Mouse (Mus musculus) megakaryocyte, adult 5-6 weeks (primary cell): ENCODE data around the gene Gpc3. TPM values are rescaled to one million over a fixed set of nuclear protein-coding genes. Genes with fewer than 3 reads are reported as not detected.

Experiments used
- ATAC-seq: 2 replicates; pipeline ENCODE4 v1.8.0; 2016; ENCODE audit warnings: mild to moderate bottlenecking, inconsistent platforms; ENCODE audit not compliant: poor library complexity, severe bottlenecking
- total RNA-seq, 2 experiments: library from RNA; stranded (forward) in 1 of 2; stranded (reverse) in 1 of 2; fragments of 153-499, 151-499 nt in 1 of 2; fragments of 221-1000, 200-1000 nt in 1 of 2; gene quantifications; 2 replicates each; pipeline versions ENCODE4 v1.2.3 to v1.2.4; 2015 to 2017

Gpc3 gene
- total RNA-seq (2015), result 0.39 TPM in 1 of 2 replicates, not detected in the other
- total RNA-seq (2017), result 0.11 and 0.77 TPM in 2 replicates

- peak; percentile 94 for ATAC-seq
Measured at GRCm38 (mm10) chrX:52613328-52614030, at the start of gene Gpc3. Gpc3 (minus strand) TSS chrX:52613950.

GRCm38 (mm10) chrX:52651975-52652374, 38.2 kb upstream of the Gpc3 start:
- peak; percentile 71 for ATAC-seq

GRCm38 (mm10) chrX:52651472-52651948, 37.8 kb upstream of the Gpc3 start:
- 0 out of 2 replicates have a peak, but pooled peaks have one; percentile 33 for ATAC-seq

GRCm38 (mm10) chrX:52648910-52649785, 35.4 kb upstream of the Gpc3 start:
- ATAC-seq, result no peak

GRCm38 (mm10) chrX:52644393-52644792, 30.6 kb upstream of the Gpc3 start:
- peak; percentile 84 for ATAC-seq

GRCm38 (mm10) chrX:52643350-52643749, 29.6 kb upstream of the Gpc3 start:
- ATAC-seq, result no peak

- ATAC-seq, result no peak
Measured at GRCm38 (mm10) chrX:52642126-52642525, 28.4 kb upstream of the Gpc3 start.

- ATAC-seq, result no peak
Measured at GRCm38 (mm10) chrX:52637419-52637818, 23.7 kb upstream of the Gpc3 start.

GRCm38 (mm10) chrX:52633976-52634375, 20.2 kb upstream of the Gpc3 start:
- no peak for ATAC-seq

GRCm38 (mm10) chrX:52632688-52633324, 19.1 kb upstream of the Gpc3 start:
- ATAC-seq, result peak; percentile 33; the same call in 1 of the 2 replicates

- ATAC-seq, result no peak
Measured at GRCm38 (mm10) chrX:52626963-52627716, 13.4 kb upstream of the Gpc3 start.

- no peak for ATAC-seq
Measured at GRCm38 (mm10) chrX:52617813-52618212, 4.1 kb upstream of the Gpc3 start.

- ATAC-seq, result no peak
Measured at GRCm38 (mm10) chrX:52616152-52616551, 2.4 kb upstream of the Gpc3 start.

- peak; percentile 35; the same call in 1 of the 2 replicates for ATAC-seq
Measured at GRCm38 (mm10) chrX:52614031-52614381, 256 bp upstream of the Gpc3 start.

- ATAC-seq, result no peak
Measured at GRCm38 (mm10) chrX:52612806-52613205, 944 bp downstream of the Gpc3 start.

GRCm38 (mm10) chrX:52611987-52612670, 1.6 kb downstream of the Gpc3 start:
- no peak for ATAC-seq

- no peak for ATAC-seq
Measured at GRCm38 (mm10) chrX:52611541-52611940, 2.2 kb downstream of the Gpc3 start.

- ATAC-seq, result no peak
Measured at GRCm38 (mm10) chrX:52603143-52603542, 10.6 kb downstream of the Gpc3 start.

- ATAC-seq, result no peak
Measured at GRCm38 (mm10) chrX:52599246-52599645, 14.5 kb downstream of the Gpc3 start.

GRCm38 (mm10) chrX:52587671-52588070, 26.1 kb downstream of the Gpc3 start:
- no peak for ATAC-seq
